Mouse (Mus musculus) cerebellum, adult 2 months (tissue): ENCODE measurements around the gene Pdgfra. TPM values are rescaled to one million over a fixed set of nuclear protein-coding genes. Genes with fewer than 3 reads are reported as not detected.

Experiments
- DNase-seq, 2 experiments: peaks; one replicate each; pipeline ENCODE4 v3.0.0; 2021
- H3K27ac ChIP-seq: fragments of 200-500 bp; 2 replicates; pipeline ENCODE4 v1.5.1; 2012; ENCODE audit warnings: low read length, control low read depth, inconsistent platforms; ENCODE audit not compliant: insufficient read depth
- H3K27me3 ChIP-seq: fragments of 200-500 bp; 2 replicates; pipeline ENCODE4 v1.6.1; 2012; ENCODE audit warnings: inconsistent platforms, mild to moderate bottlenecking, low read length, moderate library complexity; ENCODE audit not compliant: control insufficient read depth, insufficient read depth
- H3K4me1 ChIP-seq: fragments of 200-500 bp; 2 replicates; pipeline ENCODE4 v1.6.1; 2011; ENCODE audit warnings: low read length; ENCODE audit not compliant: control insufficient read depth, insufficient read depth
- H3K4me3 ChIP-seq: fragments of 200-500 bp; replicated peaks from 2 replicates; pipeline ENCODE3; 2011; ENCODE audit warnings: mild to moderate bottlenecking, low read depth, low read length, control low read depth; ENCODE audit not compliant: insufficient read depth
- CTCF ChIP-seq: fragments of 200-500 bp; IDR thresholded peaks from 2 replicates; pipeline ENCODE4 v1.5.1; 2011; ENCODE audit warnings: low read depth, mild to moderate bottlenecking, control low read depth, low read length, moderate library complexity, borderline replicate concordance; ENCODE audit not compliant: insufficient read depth
- POLR2A ChIP-seq: fragments of 200-500 bp; IDR thresholded peaks from 2 replicates; pipeline ENCODE4 v1.6.1; 2011; ENCODE audit warnings: low read length, control low read depth, borderline replicate concordance; ENCODE audit not compliant: insufficient read depth
- WGBS: fragments of 180-500 bp; shearing (Covaris S2); methylation state at CpG from one replicate; pipeline ENCODE4 v1.1.7; 2018; 5-methylcytosine and 5-hydroxymethylcytosine counted together
- polyA plus RNA-seq: library from polyadenylated mRNA; depleted of rRNA; stranded (reverse); fragments of >200 nt; gene quantifications from 2 replicates; pipeline ENCODE4 v1.2.3, GENCODE M21; 2012

The Pdgfra gene
- polyA plus RNA-seq, 1 experiment, result 8.6 TPM

DNA sequence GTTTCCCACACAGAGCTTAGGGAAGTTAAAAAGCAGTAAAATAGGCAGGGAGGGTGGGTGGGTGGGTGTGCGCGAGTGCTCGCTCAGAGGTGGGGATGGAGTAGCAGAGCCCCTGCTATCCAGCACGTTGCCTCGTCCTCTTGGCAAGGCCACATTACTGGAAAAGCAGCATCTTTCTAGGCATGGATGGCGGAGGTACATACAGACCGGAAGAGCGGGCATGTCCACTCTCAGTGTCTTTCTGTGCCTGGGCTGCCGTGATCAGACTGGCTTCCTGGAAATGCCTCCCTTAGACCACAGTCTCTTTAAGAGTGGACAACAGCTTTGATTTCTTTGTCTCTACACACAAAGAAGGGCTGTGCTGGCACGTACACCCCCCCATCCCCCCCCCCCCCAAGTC is 27.2 kb downstream of the Pdgfra start:
- 18% methylated on average over 10 of the region's 10 CpGs for WGBS
- H3K4me1 ChIP-seq, result peaks cover 6% of the 10 kb centered on the region; the same call in 1 of the 2 replicates
- DNase-seq, result no peak
- TF ChIP-seq POLR2A (no peak), CTCF (no peak)
- H3K27ac ChIP-seq, result no peak overlapping the region
- H3K27me3 ChIP-seq, result no peaks in the 10 kb centered on the region; the same call in 1 of the 2 replicates
- H3K4me3 ChIP-seq, result no peak overlapping the region

DNA sequence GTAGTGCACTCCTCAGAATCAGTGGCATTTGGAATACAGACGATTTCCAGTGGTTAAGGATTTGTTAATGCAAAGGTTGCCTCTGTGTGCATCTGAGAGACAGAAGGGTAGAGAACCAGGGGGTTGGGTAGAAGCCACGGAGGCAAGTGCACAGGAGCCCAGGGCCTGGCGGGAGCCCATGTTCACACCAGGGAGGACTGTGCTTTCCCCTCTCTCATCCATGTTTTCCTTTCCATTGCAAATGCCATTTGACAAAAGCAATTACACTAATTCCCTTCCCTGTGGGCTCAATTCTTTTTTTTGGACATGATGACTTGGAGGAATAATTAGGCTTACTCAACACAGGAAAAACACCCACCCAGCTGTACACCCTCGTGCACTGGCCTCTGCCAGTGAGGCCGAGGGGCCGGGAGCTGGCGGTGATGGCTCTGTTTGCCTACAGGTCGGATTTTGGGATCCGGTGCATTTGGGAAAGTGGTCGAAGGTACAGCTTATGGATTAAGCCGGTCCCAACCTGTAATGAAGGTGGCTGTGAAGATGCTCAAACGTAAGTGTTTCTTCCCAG is 27.7 kb downstream of the Pdgfra start:
- H3K27me3 ChIP-seq, result no peaks in the 10 kb centered on the region; the same call in 1 of the 2 replicates
- peaks cover 6% of the 10 kb centered on the region; the same call in 1 of the 2 replicates for H3K4me1 ChIP-seq
- peak; percentile 18 to 46 for DNase-seq
- TF ChIP-seq POLR2A (no peak), CTCF (no peak)
- WGBS, result 11% methylated on average over 12 of the region's 12 CpGs
- no peak overlapping the region for H3K27ac ChIP-seq
- no peak overlapping the region for H3K4me3 ChIP-seq

DNA sequence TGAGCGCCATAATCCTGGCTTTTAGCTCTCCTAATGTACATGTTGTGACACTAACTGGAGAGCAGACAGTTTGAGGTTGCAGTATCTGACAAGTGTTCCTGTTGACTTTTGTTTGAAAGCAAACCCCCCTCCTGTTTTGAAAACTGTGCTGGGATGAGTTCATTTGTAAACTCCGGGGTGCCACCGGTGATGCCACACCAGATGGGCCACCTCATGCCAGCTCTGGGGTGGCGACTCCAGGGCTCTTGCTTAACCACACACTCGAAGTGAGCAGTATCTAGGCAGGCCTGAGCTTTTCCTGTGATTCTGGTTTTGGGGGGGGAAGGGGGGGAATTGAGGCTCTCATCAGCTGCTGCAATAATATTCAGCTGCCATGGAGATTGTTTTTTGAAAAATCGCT is 31.6 kb downstream of the Pdgfra start:
- 14% methylated on average over 6 of the region's 6 CpGs for WGBS
- Histone ChIP-seq H3K27me3 (no peaks in the 10 kb centered on the region; the same call in 1 of the 2 replicates), H3K4me1 (peaks cover 6% of the 10 kb centered on the region; the same call in 1 of the 2 replicates), H3K4me3 (no peak overlapping the region), H3K27ac (no peak overlapping the region)
- TF ChIP-seq POLR2A (no peak), CTCF (no peak)
- no peak for DNase-seq

DNA sequence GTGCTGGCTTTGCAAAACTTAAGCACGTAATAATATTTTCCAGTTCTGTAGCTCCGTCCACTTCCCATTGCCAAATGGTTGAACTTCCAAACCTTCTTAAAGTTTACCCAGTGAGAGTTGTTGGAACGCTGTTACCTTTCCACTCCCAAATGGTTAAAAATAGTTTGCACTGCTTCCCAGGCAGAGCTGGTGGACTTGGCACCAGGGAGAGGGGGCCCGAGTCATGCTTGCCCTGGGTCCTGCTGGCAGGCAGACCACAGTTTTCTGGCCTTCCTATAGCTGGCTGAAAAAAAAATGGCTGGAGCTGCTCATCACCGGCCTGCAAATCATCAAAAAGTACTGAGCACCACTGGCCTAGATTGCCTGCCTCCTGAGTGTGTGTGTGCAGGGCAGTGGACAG is 32.0 kb downstream of the Pdgfra start:
- TF ChIP-seq CTCF, result no peak
- TF ChIP-seq POLR2A, result no peak
- Histone ChIP-seq H3K4me3 (no peak overlapping the region), H3K27ac (no peak overlapping the region), H3K4me1 (peaks cover 6% of the 10 kb centered on the region; the same call in 1 of the 2 replicates), H3K27me3 (no peaks in the 10 kb centered on the region; the same call in 1 of the 2 replicates)
- 19% methylated on average over 5 of the region's 5 CpGs for WGBS
- DNase-seq, result no peak

DNA sequence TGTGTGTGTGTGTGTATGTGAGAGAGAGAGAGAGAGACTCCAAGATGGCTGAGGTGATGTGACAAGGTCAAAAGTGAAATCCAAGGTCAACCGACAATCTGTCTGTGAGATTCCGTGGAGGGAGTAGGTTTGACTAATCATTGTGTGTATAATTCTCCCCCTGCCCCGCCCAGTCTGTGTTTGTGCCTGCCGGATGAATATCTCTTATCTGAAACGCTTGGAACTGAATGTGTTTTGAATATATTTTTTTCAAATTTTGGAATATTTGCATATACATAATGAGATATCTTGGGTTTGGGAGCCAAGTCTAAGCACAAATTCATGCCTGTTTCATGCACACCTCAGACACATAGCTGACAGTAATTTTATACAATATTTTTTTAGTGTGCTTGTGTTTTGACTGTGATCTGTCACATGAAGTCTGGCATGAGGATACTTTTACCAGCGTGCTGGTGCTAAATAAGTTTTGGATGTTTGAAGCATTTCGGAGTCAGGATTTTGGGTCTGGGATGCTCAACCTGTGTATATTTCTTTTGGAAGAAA is 32.7 kb downstream of the Pdgfra start:
- Histone ChIP-seq H3K4me1 (peaks cover 3% of the 10 kb centered on the region; the same call in 1 of the 2 replicates), H3K27ac (no peak overlapping the region), H3K4me3 (no peak overlapping the region), H3K27me3 (no peaks in the 10 kb centered on the region; the same call in 1 of the 2 replicates)
- TF ChIP-seq POLR2A (no peak), CTCF (no peak)
- DNase-seq, result no peak
- WGBS, result 55% methylated on average over 7 of the region's 7 CpGs

- no peak overlapping the region for H3K4me3 ChIP-seq
- H3K27me3 ChIP-seq, result no peaks in the 10 kb centered on the region; the same call in 1 of the 2 replicates
- TF ChIP-seq POLR2A, result no peak
- no peak for TF ChIP-seq CTCF
- no peaks in the 10 kb centered on the region for H3K4me1 ChIP-seq
- H3K27ac ChIP-seq, result no peak overlapping the region
- no peak for DNase-seq
- 27% methylated on average over 7 of the region's 7 CpGs for WGBS
Measured at GRCm38 (mm10) chr5:75185584-75185983, 33.5 kb downstream of the Pdgfra start.

DNA sequence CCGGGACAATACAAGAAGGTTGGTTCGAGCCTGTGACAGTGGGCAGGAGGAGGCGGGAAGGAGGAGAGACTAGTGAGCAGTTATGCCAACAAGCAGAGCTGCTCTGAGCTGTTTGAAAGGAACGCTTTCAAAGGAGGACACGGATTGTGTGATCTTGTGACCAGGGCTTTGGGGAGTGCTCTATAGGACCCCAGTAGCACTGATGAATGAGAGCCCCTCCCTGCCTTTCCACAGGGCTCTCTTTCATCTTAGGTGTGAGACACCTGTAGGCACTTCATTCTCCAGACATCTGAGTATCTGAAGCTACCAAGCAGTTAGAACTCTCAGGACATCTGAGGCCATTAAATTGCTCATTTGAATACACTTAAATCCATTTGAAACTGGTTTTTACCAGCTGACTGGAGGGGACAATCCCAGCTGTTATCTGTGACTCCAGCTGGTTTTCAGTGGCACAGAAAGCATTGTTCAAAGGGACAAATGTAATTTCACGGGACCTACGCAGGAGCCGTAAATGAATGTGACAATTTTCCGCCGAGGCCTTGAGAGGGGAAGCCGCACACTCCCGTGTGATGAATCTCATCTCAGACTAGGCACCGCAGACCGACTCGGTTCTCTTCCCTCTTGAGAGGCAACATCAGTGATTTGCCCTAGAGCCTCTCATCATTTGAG is 37.4 kb downstream of the Pdgfra start:
- Histone ChIP-seq H3K27me3 (no peaks in the 10 kb centered on the region; the same call in 1 of the 2 replicates), H3K4me1 (no peaks in the 10 kb centered on the region), H3K27ac (no peak overlapping the region), H3K4me3 (no peak overlapping the region)
- 66% methylated on average over 15 of the region's 15 CpGs for WGBS
- no peak for TF ChIP-seq POLR2A
- no peak for TF ChIP-seq CTCF
- no peak for DNase-seq

DNA sequence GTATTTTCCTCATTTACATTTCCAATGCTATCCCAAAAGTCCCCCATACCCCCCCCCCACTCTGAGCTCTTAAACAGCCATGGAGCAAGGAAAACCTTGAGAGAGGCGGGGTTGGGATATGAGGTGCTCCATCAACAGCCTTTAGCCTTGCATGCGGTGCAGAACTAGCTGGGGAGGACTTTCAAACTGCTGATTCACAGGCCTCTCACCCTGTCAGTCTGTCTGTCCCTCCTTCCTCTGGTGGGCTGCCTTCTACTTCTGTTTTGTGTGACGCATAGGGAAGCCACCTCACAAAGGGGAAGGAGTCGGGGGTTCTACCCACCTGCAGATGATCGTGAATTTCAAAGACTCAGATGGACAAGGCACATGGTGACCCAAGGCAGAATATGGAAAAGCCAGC is 41.0 kb downstream of the Pdgfra start:
- Histone ChIP-seq H3K4me3 (no peak overlapping the region), H3K4me1 (no peaks in the 10 kb centered on the region), H3K27ac (no peak overlapping the region), H3K27me3 (no peaks in the 10 kb centered on the region; the same call in 1 of the 2 replicates)
- no peak for TF ChIP-seq CTCF
- TF ChIP-seq POLR2A, result no peak
- WGBS, result 92% methylated on average over 5 of the region's 5 CpGs
- no peak for DNase-seq
